Mouse (Mus musculus): ENCODE data around the gene Lect2. TPM values are rescaled to one million over a fixed set of nuclear protein-coding genes. Genes with fewer than 3 reads are reported as not detected.

Gene Lect2
- polyA plus RNA-seq, 1 experiment = not detected

- TF ChIP-seq GATA1 (IDR thresholded peaks at IDR 0.05; ENCODE audit: low read length) = no peak
Measured at GRCm38 (mm10) chr13:56571645-56572044, 23.3 kb upstream of the Lect2 start.

DNA sequence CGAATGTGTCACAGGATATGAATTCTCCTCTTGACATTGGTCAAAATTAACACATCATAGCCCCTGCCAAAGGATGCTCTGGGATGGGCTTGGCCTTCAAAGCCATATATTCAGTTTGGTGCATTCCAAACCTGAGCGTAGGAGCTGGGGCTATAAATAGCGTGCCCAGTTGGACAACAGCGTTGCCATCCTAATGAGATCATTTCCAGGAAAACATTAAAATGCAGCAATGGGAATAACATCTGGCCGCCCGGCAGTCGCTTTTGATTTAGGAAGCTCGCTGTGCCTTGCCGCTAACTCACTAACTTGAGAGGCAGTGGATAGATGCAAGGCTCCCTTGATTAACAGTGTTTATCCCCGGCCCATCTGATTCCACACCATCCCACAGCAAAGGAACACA, 18.0 kb upstream of the Lect2 start:
- no peak for TF ChIP-seq GATA1 (IDR thresholded peaks at IDR 0.05; ENCODE audit: low read length)

DNA sequence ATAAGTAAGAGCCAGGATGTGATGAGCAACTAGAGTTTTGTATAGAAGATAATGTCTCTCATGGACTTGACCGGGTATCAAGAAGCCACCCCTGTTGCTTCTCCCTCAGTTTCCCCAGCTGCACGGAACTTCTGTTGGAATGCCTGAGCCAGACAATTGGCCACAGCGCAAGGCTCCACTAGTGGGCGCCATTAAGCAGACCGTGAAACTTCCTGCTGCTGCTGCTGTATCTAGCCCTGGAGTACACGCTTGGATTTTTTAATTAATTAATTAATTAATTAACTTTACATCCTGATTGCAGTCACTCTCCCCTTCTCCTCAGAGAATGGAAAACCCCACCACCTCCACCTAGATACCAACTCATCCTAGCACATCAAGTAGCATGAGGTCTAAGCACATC, 14.8 kb upstream of the Lect2 start:
- no peak for TF ChIP-seq GATA1 (IDR thresholded peaks at IDR 0.05; ENCODE audit: low read length)

- no peak for TF ChIP-seq GATA1 (IDR thresholded peaks at IDR 0.05; ENCODE audit: low read length)
Measured at GRCm38 (mm10) chr13:56561129-56561528, 12.8 kb upstream of the Lect2 start.

- no peak for TF ChIP-seq GATA1 (IDR thresholded peaks at IDR 0.05; ENCODE audit: low read length)
Measured at GRCm38 (mm10) chr13:56559841-56560370, 11.6 kb upstream of the Lect2 start.

- TF ChIP-seq GATA1 (IDR thresholded peaks at IDR 0.05; ENCODE audit: low read length) = no peak
Measured at GRCm38 (mm10) chr13:56558811-56559210, 10.5 kb upstream of the Lect2 start.

- no peak for TF ChIP-seq GATA1 (IDR thresholded peaks at IDR 0.05; ENCODE audit: low read length)
Measured at GRCm38 (mm10) chr13:56556701-56557100, 8.4 kb upstream of the Lect2 start.

DNA sequence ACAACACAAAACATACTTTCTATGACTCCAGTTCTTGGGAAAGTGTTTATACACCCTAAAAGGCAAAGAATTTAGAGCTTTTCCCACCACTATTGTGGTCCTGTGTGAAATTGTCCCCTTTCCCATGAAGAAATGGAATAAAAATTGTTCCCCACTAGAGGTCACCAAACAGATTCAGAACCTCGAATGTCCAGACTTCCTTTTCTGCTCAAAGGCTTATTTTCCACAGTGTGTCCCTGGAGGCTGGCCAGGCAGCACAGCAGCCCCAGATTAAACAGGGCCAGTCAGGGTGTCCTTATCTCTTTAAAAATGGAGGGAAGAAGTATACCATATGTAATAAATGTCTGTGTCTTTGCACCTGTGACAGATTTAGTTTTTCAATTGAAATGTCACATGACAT, 7.7 kb upstream of the Lect2 start:
- no peak for TF ChIP-seq GATA1 (IDR thresholded peaks at IDR 0.05; ENCODE audit: low read length)

GRCm38 (mm10) chr13:56554409-56554808, 6.1 kb upstream of the Lect2 start:
- no peak for TF ChIP-seq GATA1 (IDR thresholded peaks at IDR 0.05; ENCODE audit: low read length)

GRCm38 (mm10) chr13:56553923-56554322, 5.6 kb upstream of the Lect2 start:
- no peak for TF ChIP-seq GATA1 (IDR thresholded peaks at IDR 0.05; ENCODE audit: low read length)

DNA sequence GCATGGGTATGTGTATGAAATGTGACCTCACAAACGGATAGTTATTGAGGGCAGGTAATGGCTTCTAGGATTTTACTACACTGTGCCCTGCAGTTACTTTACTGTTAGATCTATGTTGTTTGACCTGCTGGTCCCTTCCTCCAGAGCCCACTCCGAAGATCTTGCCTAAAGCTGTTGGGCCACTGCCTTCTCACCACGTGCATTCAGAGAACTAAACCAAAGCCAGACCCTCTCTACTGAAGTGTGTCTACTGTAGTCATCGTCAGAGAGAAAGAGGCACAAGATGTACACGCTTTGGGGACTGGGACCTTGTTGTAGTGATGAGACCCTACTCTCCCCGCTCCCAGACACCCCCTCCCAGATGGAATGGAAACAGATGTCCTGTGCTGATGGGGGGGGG, 3.4 kb upstream of the Lect2 start:
- no peak for TF ChIP-seq GATA1 (IDR thresholded peaks at IDR 0.05; ENCODE audit: low read length)

GRCm38 (mm10) chr13:56550574-56550973, 2.3 kb upstream of the Lect2 start:
- TF ChIP-seq GATA1 (IDR thresholded peaks at IDR 0.05; ENCODE audit: low read length) = no peak

- no peak for TF ChIP-seq GATA1 (IDR thresholded peaks at IDR 0.05; ENCODE audit: low read length)
Measured at GRCm38 (mm10) chr13:56549364-56549763, 1.1 kb upstream of the Lect2 start.

DNA sequence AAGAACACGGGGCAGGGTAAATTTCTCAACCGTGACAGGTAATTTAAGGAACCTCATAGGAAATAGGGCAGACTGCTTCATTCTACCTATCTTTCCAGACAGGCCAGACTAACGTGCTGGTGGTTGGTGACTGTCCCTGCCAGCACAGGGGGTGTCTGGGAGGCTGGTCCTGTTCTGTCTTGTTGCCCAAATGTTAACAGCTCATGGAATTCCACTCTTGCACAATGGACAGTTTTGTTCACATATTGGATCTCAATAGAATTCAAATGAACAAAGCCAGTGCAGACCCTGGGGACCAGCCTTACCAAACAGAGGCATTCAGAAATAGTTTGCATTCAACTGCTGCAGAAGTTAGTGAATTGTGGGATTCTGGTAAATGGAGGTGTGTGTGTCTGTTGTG, 3.3 kb downstream of the Lect2 start:
- TF ChIP-seq GATA1 (IDR thresholded peaks at IDR 0.05; ENCODE audit: low read length) = no peak

DNA sequence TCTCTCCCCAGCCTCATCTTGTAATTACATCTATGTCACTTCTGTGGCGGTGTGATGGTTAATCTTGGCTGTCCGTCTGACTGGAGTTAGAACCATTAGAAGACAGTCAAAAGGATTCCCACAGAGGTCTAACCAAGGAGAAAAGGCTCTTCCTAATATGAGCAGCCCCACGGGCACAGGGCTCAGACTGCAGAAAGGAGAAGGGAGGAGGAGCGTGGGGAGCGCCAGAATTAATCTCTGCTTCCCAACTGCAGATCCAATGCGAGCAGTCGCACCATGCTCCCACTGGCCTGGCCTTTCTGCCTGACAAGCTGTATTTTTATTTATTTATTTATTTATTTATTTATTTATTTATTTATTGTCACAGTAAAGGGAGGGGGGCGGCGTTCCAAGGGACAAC, 4.5 kb downstream of the Lect2 start:
- TF ChIP-seq GATA1 (IDR thresholded peaks at IDR 0.05; ENCODE audit: low read length) = no peak

- no peak for TF ChIP-seq GATA1 (IDR thresholded peaks at IDR 0.05; ENCODE audit: low read length)
Measured at GRCm38 (mm10) chr13:56539846-56540245, 8.5 kb downstream of the Lect2 start.

- no peak for TF ChIP-seq GATA1 (IDR thresholded peaks at IDR 0.05; ENCODE audit: low read length)
Measured at GRCm38 (mm10) chr13:56537026-56537425, 11.3 kb downstream of the Lect2 start.

- no peak for TF ChIP-seq GATA1 (IDR thresholded peaks at IDR 0.05; ENCODE audit: low read length)
Measured at GRCm38 (mm10) chr13:56535570-56535969, 12.7 kb downstream of the Lect2 start.
